Comparison of ENCODE assay signal across 9 mouse cellular contexts in the genomic region with DNA sequence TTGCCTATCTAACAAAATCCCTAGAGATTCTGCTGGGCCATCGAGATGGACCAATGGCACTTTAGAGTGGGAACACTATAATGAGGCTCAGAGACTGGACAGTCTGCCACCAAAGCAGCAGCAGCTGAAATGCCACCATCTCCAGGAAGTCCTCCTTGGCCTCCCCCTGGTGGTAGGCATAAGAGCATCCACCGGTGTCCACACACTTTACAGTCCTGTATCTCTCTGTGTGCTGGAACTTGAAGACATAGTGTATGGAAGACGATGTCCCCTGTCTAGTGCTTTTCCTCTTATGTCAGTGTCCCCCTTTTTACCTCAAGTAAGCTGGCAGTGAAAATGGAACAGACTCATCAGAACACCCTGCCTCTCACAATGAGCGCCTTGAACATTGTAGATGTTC. TPM values are rescaled to one million over a fixed set of nuclear protein-coding genes. Genes with fewer than 3 reads are reported as not detected.
DNase-seq lines count a peak whose midpoint lies in the region; ATAC-seq and TF ChIP-seq lines count a peak whose summit lies in the region.
"Had no signal": no experiment of that assay in that cellular context is flagged by ENCODE, and none has a peak within 500 bp of the region (broad histone marks: within the 10 kb centered on the region; RNA-seq: fewer than 3 reads in every experiment).

No protein-coding gene starts in this region.

- intact Hi-C loops in left cerebral cortex, adult 2 months (cut with DNase I), result no loop called here
- intact Hi-C loops in left cerebral cortex, postnatal 4 days (cut with DNase I), result no loop called here

- peaks cover 10% of the 10 kb centered on the region for H3K36me3 ChIP-seq in liver, embryonic 13.5 days
- no peaks in the 10 kb centered on the region for H3K36me3 ChIP-seq in stomach, postnatal 0 days (ENCODE audit: control insufficient read depth, insufficient read depth, low read length)
- no peaks in the 10 kb centered on the region for H3K36me3 ChIP-seq in hindbrain, embryonic 11.5 days (ENCODE audit: control insufficient read depth, insufficient read depth, low read length)

- H3K4me3 ChIP-seq in left cerebral cortex, adult 2 months, result no peak overlapping the region
- H3K4me3 ChIP-seq in bone marrow, adult 2 months (replicated peaks; ENCODE audit: control insufficient read depth, low read depth, low read length), result no peak overlapping the region
- peak overlapping the region; percentile 73 for H3K4me3 ChIP-seq in liver, embryonic 13.5 days (replicated peaks)
- H3K4me3 ChIP-seq in stomach, postnatal 0 days (ENCODE audit: low read depth, low read length), result no peak overlapping the region
- no peak overlapping the region for H3K4me3 ChIP-seq in hindbrain, embryonic 11.5 days (ENCODE audit: low read depth, low read length)

- peak overlapping the region; percentile 88 for H3K4me2 ChIP-seq in liver, embryonic 13.5 days
- H3K4me2 ChIP-seq in stomach, postnatal 0 days (replicated peaks; ENCODE audit: low read depth), result 0 out of 2 replicates have a peak overlapping the region, but pooled peaks have one; percentile 59
- no peak overlapping the region for H3K4me2 ChIP-seq in hindbrain, embryonic 11.5 days (replicated peaks; ENCODE audit: low read depth, low read length)

- no peak for TF ChIP-seq POLR2A in bone marrow, adult 2 months (IDR thresholded peaks at IDR 0.05; ENCODE audit: borderline replicate concordance, control insufficient read depth, low read depth, low read length)

- 0 out of 2 replicates have a peak, but pooled peaks cover 4% of the 10 kb centered on the region for H3K9me3 ChIP-seq in liver, embryonic 13.5 days (replicated peaks)
- H3K9me3 ChIP-seq in stomach, postnatal 0 days (ENCODE audit: control insufficient read depth, low read length), result no peaks in the 10 kb centered on the region
- H3K9me3 ChIP-seq in hindbrain, embryonic 11.5 days (ENCODE audit: control insufficient read depth, low read length), result no peaks in the 10 kb centered on the region

- no peak overlapping the region for H3K27ac ChIP-seq in left cerebral cortex, adult 2 months
- H3K27ac ChIP-seq in bone marrow, adult 2 months (ENCODE audit: control insufficient read depth, insufficient read depth, low read depth, low read length, poor library complexity), result no peak overlapping the region
- H3K27ac ChIP-seq in liver, embryonic 13.5 days, result peak overlapping the region; percentile 92
- H3K27ac ChIP-seq in stomach, postnatal 0 days (replicated peaks), result no peak overlapping the region
- H3K27ac ChIP-seq in hindbrain, embryonic 11.5 days (ENCODE audit: low read depth, low read length), result no peak overlapping the region

- H3K4me1 ChIP-seq in bone marrow, adult 2 months (ENCODE audit: control insufficient read depth, insufficient read depth, low read length), result no peaks in the 10 kb centered on the region
- H3K4me1 ChIP-seq in liver, embryonic 13.5 days (replicated peaks), result peaks cover 82% of the 10 kb centered on the region
- H3K4me1 ChIP-seq in stomach, postnatal 0 days (replicated peaks; ENCODE audit: control insufficient read depth, insufficient read depth), result 0 out of 2 replicates have a peak, but pooled peaks cover 7% of the 10 kb centered on the region
- peaks cover 5% of the 10 kb centered on the region; the same call in 1 of the 2 replicates for H3K4me1 ChIP-seq in hindbrain, embryonic 11.5 days (replicated peaks; ENCODE audit: control insufficient read depth, insufficient read depth, low read length)

- 52% methylated on average over 4 of the region's 4 CpGs for WGBS in bone marrow, adult 2 months
- WGBS in liver, embryonic 13.5 days (ENCODE audit: insufficient replicate concordance), result 26% methylated on average over 4 of the region's 4 CpGs
- 88% methylated on average over 4 of the region's 4 CpGs for WGBS in stomach, postnatal 0 days
- 79% methylated on average over 4 of the region's 4 CpGs for WGBS in hindbrain, embryonic 11.5 days

- 0 out of 2 replicates have a peak, but pooled peaks cover 3% of the 10 kb centered on the region for H3K27me3 ChIP-seq in liver, embryonic 13.5 days
- no peaks in the 10 kb centered on the region for H3K27me3 ChIP-seq in stomach, postnatal 0 days (ENCODE audit: control insufficient read depth, insufficient read depth, low read length)
- H3K27me3 ChIP-seq in hindbrain, embryonic 11.5 days (ENCODE audit: control insufficient read depth, insufficient read depth, low read length), result peaks cover 8% of the 10 kb centered on the region; the same call in 1 of the 2 replicates

- H3K9ac ChIP-seq in liver, embryonic 13.5 days, result peak overlapping the region; percentile 74
- no peak overlapping the region for H3K9ac ChIP-seq in stomach, postnatal 0 days (ENCODE audit: low read length)
- no peak overlapping the region for H3K9ac ChIP-seq in hindbrain, embryonic 11.5 days (ENCODE audit: low read depth, low read length)

- no peak for DNase-seq in left cerebral cortex, adult 2 months (ENCODE audit: extremely low spot score in 1 of 2, low spot score in 2 of 2)
- no peak for DNase-seq in left cerebral cortex, postnatal 4 days
- peak; percentile 45 for DNase-seq in liver, embryonic 13.5 days
- DNase-seq in stomach, postnatal 0 days (ENCODE audit: low spot score), result no peak
- no peak for DNase-seq in layer of hippocampus, postnatal 14 days (ENCODE audit: low spot score in 2 of 2)
- no peak for DNase-seq in embryo, embryonic 10 days (ENCODE audit: low spot score)
- no peak for DNase-seq in hindbrain, embryonic 11.5 days (ENCODE audit: low spot score)
- DNase-seq: adrenal gland, postnatal 25 days had no signal

- peak; percentile 25; the same call in 1 of the 2 replicates for TF ChIP-seq CTCF in left cerebral cortex, adult 2 months (IDR thresholded peaks at IDR 0.05)
- TF ChIP-seq CTCF in bone marrow, adult 2 months (IDR thresholded peaks at IDR 0.05; ENCODE audit: control insufficient read depth, insufficient read depth, low read length), result peak; percentile 64
- TF ChIP-seq CTCF in stomach, postnatal 0 days (IDR thresholded peaks at IDR 0.05; ENCODE audit: low read depth), result peak; percentile 49

- no peak for TF ChIP-seq EP300 in stomach, postnatal 0 days (optimal IDR thresholded peaks at IDR 0.05)

- peak; percentile 59 for ATAC-seq in liver, embryonic 13.5 days (ENCODE audit: low read depth)
- no peak for ATAC-seq in stomach, postnatal 0 days (ENCODE audit: low FRiP score, low TSS enrichment)
- ATAC-seq in hindbrain, embryonic 11.5 days (ENCODE audit: low FRiP score), result no peak

RNA-seq across cellular contexts. Expression of a gene that starts 1.0 kb away (rescaled TPM):
- 10 to 100 TPM; 51.7 to 54.1 TPM for total RNA-seq in left cerebral cortex, adult 2 months (2021)
- 1 to 10 TPM; 3.7 to 3.8 TPM for total RNA-seq in left cerebral cortex, postnatal 4 days (2021)
- 1.7 and 4.4 TPM in 2 replicates for polyA plus RNA-seq in bone marrow, adult 2 months (2011; ENCODE audit: insufficient read depth, insufficient read length, low replicate concordance, missing spikeins)
- 5.0 TPM in 2 replicates for polyA plus RNA-seq in liver, embryonic 13.5 days (2015; fragmentation: Nextera tagmentation; extraction: Ambion mirVana)
- 2.8 and 3.1 TPM in 2 replicates for polyA plus RNA-seq in stomach, postnatal 0 days (2015; fragmentation: Nextera tagmentation; extraction: Ambion mirVana)
- 10 to 100 TPM; 43.7 to 53.3 TPM for total RNA-seq in layer of hippocampus, postnatal 14 days (2021)
- polyA plus RNA-seq in hindbrain, embryonic 11.5 days (2014; fragmentation: Nextera tagmentation; extraction: Ambion mirVana), result 1.4 and 1.7 TPM in 2 replicates
